Comparison of ENCODE assay signal across 23 mouse cellular contexts in the genomic region with DNA sequence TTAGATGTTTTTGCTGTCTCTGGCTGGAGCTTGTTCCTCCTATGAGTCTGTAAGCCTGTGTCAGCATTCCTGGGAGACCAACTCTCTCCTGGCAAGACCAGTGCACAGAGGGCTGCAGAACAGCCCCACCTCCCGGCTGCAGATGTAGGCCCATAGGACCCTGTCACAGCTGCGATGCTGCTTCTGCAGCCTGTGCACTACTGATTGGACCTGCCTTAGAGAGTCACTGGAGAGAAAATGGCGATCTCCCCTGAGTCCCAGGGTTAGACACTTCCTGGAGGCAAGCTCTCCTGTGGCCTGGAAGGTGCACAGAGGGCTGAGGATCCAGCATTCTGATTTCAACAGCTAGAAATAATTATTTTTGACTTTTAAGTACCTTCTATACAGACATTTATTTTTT.
DNase-seq lines count a peak whose midpoint lies in the region; ATAC-seq and TF ChIP-seq lines count a peak whose summit lies in the region.
"Had no signal": no experiment of that assay in that cellular context is flagged by ENCODE, and none has a peak within 500 bp of the region (broad histone marks: within the 10 kb centered on the region; RNA-seq: fewer than 3 reads in every experiment).

No protein-coding gene starts in this region.

- 38% methylated on average over 3 of the region's 3 CpGs for WGBS in forebrain, embryonic 11.5 days
- 50% methylated on average over 3 of the region's 3 CpGs for WGBS in forebrain, embryonic 12.5 days
- 37% methylated on average over 3 of the region's 3 CpGs for WGBS in lung, embryonic 14.5 days
- 38% methylated on average over 3 of the region's 3 CpGs for whole genome bisulfite sequencing in lung, postnatal 0 days
- 40% methylated on average over 3 of the region's 3 CpGs for WGBS in embryonic facial prominence, embryonic 14.5 days
- WGBS in heart, embryonic 12.5 days = 47% methylated on average over 3 of the region's 3 CpGs

- no peak overlapping the region for H3K4me2 ChIP-seq in forebrain, embryonic 11.5 days (ENCODE audit: low read depth, low read length, severe bottlenecking)
- no peak overlapping the region for H3K4me2 ChIP-seq in forebrain, embryonic 12.5 days
- H3K4me2 ChIP-seq in lung, embryonic 14.5 days = no peak overlapping the region
- no peak overlapping the region for H3K4me2 ChIP-seq in lung, postnatal 0 days (replicated peaks; ENCODE audit: low read depth, low read length)
- H3K4me2 ChIP-seq in embryonic facial prominence, embryonic 14.5 days (ENCODE audit: low read depth, low read length) = no peak overlapping the region
- no peak overlapping the region for H3K4me2 ChIP-seq in heart, embryonic 12.5 days
- H3K4me2 ChIP-seq: hindbrain, embryonic 12.5 days; liver, embryonic 13.5 days had no signal

- TF ChIP-seq CTCF in lung, embryonic 14.5 days (IDR thresholded peaks at IDR 0.05; ENCODE audit: low read depth) = no peak
- TF ChIP-seq CTCF in lung, postnatal 0 days (IDR thresholded peaks at IDR 0.05) = no peak

- no peak overlapping the region for H3K4me3 ChIP-seq in forebrain, embryonic 11.5 days (ENCODE audit: low read depth, low read length)
- H3K4me3 ChIP-seq in forebrain, embryonic 12.5 days (replicated peaks) = no peak overlapping the region
- H3K4me3 ChIP-seq in lung, embryonic 14.5 days (ENCODE audit: low read depth, low read length) = no peak overlapping the region
- no peak overlapping the region for H3K4me3 ChIP-seq in lung, postnatal 0 days (ENCODE audit: low read depth, low read length)
- no peak overlapping the region for H3K4me3 ChIP-seq in embryonic facial prominence, embryonic 14.5 days (ENCODE audit: low read depth, low read length)
- no peak overlapping the region for H3K4me3 ChIP-seq in heart, embryonic 12.5 days
- H3K4me3 ChIP-seq: forebrain, embryonic 10.5 days; hindbrain, embryonic 12.5 days; liver, embryonic 13.5 days; megakaryocyte, embryonic 14.5 days had no signal

- no peak overlapping the region for H3K9ac ChIP-seq in forebrain, embryonic 11.5 days (ENCODE audit: low read length)
- H3K9ac ChIP-seq in forebrain, embryonic 12.5 days = no peak overlapping the region
- H3K9ac ChIP-seq in lung, embryonic 14.5 days = no peak overlapping the region
- H3K9ac ChIP-seq in lung, postnatal 0 days (replicated peaks; ENCODE audit: low read depth) = no peak overlapping the region
- no peak overlapping the region for H3K9ac ChIP-seq in embryonic facial prominence, embryonic 14.5 days (ENCODE audit: low read depth, low read length)
- no peak overlapping the region for H3K9ac ChIP-seq in heart, embryonic 12.5 days
- H3K9ac ChIP-seq: hindbrain, embryonic 12.5 days; liver, embryonic 13.5 days had no signal

- no peaks in the 10 kb centered on the region for H3K4me1 ChIP-seq in forebrain, embryonic 11.5 days (replicated peaks; ENCODE audit: control insufficient read depth, insufficient read depth, low read length)
- peaks cover 4% of the 10 kb centered on the region; the same call in 1 of the 2 replicates for H3K4me1 ChIP-seq in forebrain, embryonic 12.5 days
- no peaks in the 10 kb centered on the region for H3K4me1 ChIP-seq in lung, embryonic 14.5 days (ENCODE audit: insufficient read depth)
- H3K4me1 ChIP-seq in lung, postnatal 0 days (ENCODE audit: insufficient read depth, low read depth, low read length) = no peaks in the 10 kb centered on the region
- H3K4me1 ChIP-seq in embryonic facial prominence, embryonic 14.5 days (ENCODE audit: control insufficient read depth, insufficient read depth, low read length) = no peaks in the 10 kb centered on the region
- no peaks in the 10 kb centered on the region for H3K4me1 ChIP-seq in heart, embryonic 12.5 days (replicated peaks)
- H3K4me1 ChIP-seq: hindbrain, embryonic 12.5 days; liver, embryonic 13.5 days; megakaryocyte, embryonic 14.5 days had no signal

- no peak; the same call in 1 of the 2 replicates for ATAC-seq in forebrain, embryonic 11.5 days (replicated peaks; ENCODE audit: low FRiP score)
- ATAC-seq in forebrain, embryonic 12.5 days (ENCODE audit: low FRiP score) = no peak
- ATAC-seq in lung, embryonic 14.5 days (ENCODE audit: insufficient read depth) = no peak
- no peak for ATAC-seq in lung, postnatal 0 days
- ATAC-seq in embryonic facial prominence, embryonic 14.5 days (ENCODE audit: low read depth) = peak; percentile 84
- ATAC-seq in heart, embryonic 12.5 days (ENCODE audit: insufficient number of reproducible peaks, low FRiP score) = no peak
- ATAC-seq: activated CD4-positive, CD25-positive, alpha-beta regulatory T cell, adult 4 months; inflammation-experienced regulatory T-cells, adult 6 months; Patski had no signal

- H3K27ac ChIP-seq in forebrain, embryonic 11.5 days (ENCODE audit: low read depth, low read length) = no peak overlapping the region
- no peak overlapping the region for H3K27ac ChIP-seq in forebrain, embryonic 12.5 days
- no peak overlapping the region for H3K27ac ChIP-seq in lung, embryonic 14.5 days (ENCODE audit: low read depth)
- no peak overlapping the region for H3K27ac ChIP-seq in lung, postnatal 0 days (ENCODE audit: low read length)
- H3K27ac ChIP-seq in embryonic facial prominence, embryonic 14.5 days (replicated peaks; ENCODE audit: low read depth, low read length) = no peak overlapping the region
- no peak overlapping the region for H3K27ac ChIP-seq in heart, embryonic 12.5 days (ENCODE audit: poor library complexity, severe bottlenecking)
- H3K27ac ChIP-seq: forebrain, embryonic 10.5 days; hindbrain, embryonic 12.5 days; liver, embryonic 13.5 days had no signal

- H3K27me3 ChIP-seq in forebrain, embryonic 11.5 days (ENCODE audit: control insufficient read depth, insufficient read depth, low read length) = no peaks in the 10 kb centered on the region
- H3K27me3 ChIP-seq in forebrain, embryonic 12.5 days = no peaks in the 10 kb centered on the region
- H3K27me3 ChIP-seq in lung, embryonic 14.5 days (ENCODE audit: insufficient read depth, low read length) = no peaks in the 10 kb centered on the region
- H3K27me3 ChIP-seq in lung, postnatal 0 days (replicated peaks; ENCODE audit: insufficient read depth, low read length) = no peaks in the 10 kb centered on the region
- no peaks in the 10 kb centered on the region for H3K27me3 ChIP-seq in embryonic facial prominence, embryonic 14.5 days (replicated peaks; ENCODE audit: control insufficient read depth, insufficient read depth, low read length)
- no peaks in the 10 kb centered on the region for H3K27me3 ChIP-seq in heart, embryonic 12.5 days (replicated peaks)
- H3K27me3 ChIP-seq: hindbrain, embryonic 12.5 days; liver, embryonic 13.5 days; megakaryocyte, embryonic 14.5 days; Patski had no signal

- H3K36me3 ChIP-seq in forebrain, embryonic 11.5 days (ENCODE audit: control insufficient read depth, insufficient read depth, low read length) = no peaks in the 10 kb centered on the region
- H3K36me3 ChIP-seq in forebrain, embryonic 12.5 days (replicated peaks) = no peaks in the 10 kb centered on the region
- H3K36me3 ChIP-seq in lung, embryonic 14.5 days (ENCODE audit: insufficient read depth) = no peaks in the 10 kb centered on the region
- no peaks in the 10 kb centered on the region for H3K36me3 ChIP-seq in lung, postnatal 0 days (ENCODE audit: insufficient read depth, low read length)
- H3K36me3 ChIP-seq in embryonic facial prominence, embryonic 14.5 days (ENCODE audit: control insufficient read depth, insufficient read depth, low read length) = no peaks in the 10 kb centered on the region
- H3K36me3 ChIP-seq in heart, embryonic 12.5 days = no peaks in the 10 kb centered on the region
- H3K36me3 ChIP-seq: forebrain, embryonic 10.5 days; hindbrain, embryonic 12.5 days; liver, embryonic 13.5 days had no signal

- TF ChIP-seq EP300 in lung, postnatal 0 days (IDR thresholded peaks at IDR 0.05) = no peak

- H3K9me3 ChIP-seq in forebrain, embryonic 11.5 days (ENCODE audit: control insufficient read depth, low read length) = no peaks in the 10 kb centered on the region
- H3K9me3 ChIP-seq in forebrain, embryonic 12.5 days = no peaks in the 10 kb centered on the region
- H3K9me3 ChIP-seq in lung, embryonic 14.5 days (ENCODE audit: low read depth, low read length) = no peaks in the 10 kb centered on the region
- H3K9me3 ChIP-seq in lung, postnatal 0 days (ENCODE audit: low read length) = no peaks in the 10 kb centered on the region
- no peaks in the 10 kb centered on the region for H3K9me3 ChIP-seq in embryonic facial prominence, embryonic 14.5 days (ENCODE audit: control insufficient read depth, low read length)
- no peaks in the 10 kb centered on the region for H3K9me3 ChIP-seq in heart, embryonic 12.5 days (replicated peaks)
- H3K9me3 ChIP-seq: forebrain, embryonic 10.5 days; hindbrain, embryonic 12.5 days; liver, embryonic 13.5 days; megakaryocyte, embryonic 14.5 days had no signal

- peak; percentile 49 for DNase-seq in forebrain, embryonic 11.5 days (ENCODE audit: low spot score)
- peak; percentile 1 for DNase-seq in lung, embryonic 14.5 days
- DNase-seq in lung, postnatal 0 days (ENCODE audit: low spot score) = no peak
- DNase-seq in ZHBTc4 (ENCODE audit: low read depth, low spot score) (peak; percentile 30), MN1 (ENCODE audit: low spot score) (no peak)
- DNase-seq in embryonic facial prominence, embryonic 14.5 days (ENCODE audit: low spot score) = peak; percentile 19
- DNase-seq: adrenal gland, postnatal 10 days; cerebellum, adult 18-20 months; cerebellum, postnatal 14 days; kidney, adult 2 months; kidney, postnatal 25 days; liver, embryonic 13.5 days; lung, adult 2 months; lung, postnatal 36 days; thymus, postnatal 14 days had no signal

Comparison
In these comparisons a context has a peak if more than half of its experiments do, and no peak if none do; other contexts are left out.
1. DNase-seq: peak in forebrain, embryonic 11.5 days (single experiment), lung, embryonic 14.5 days (single experiment), ZHBTc4 (single experiment) and embryonic facial prominence, embryonic 14.5 days (single experiment); none in lung, postnatal 0 days (single experiment) and MN1 (single experiment).